Mouse (Mus musculus): ENCODE results near the gene Amz2. TPM values are rescaled to one million over a fixed set of nuclear protein-coding genes. Genes with fewer than 3 reads are reported as not detected.
A peak's percentile ranks its signal among the peaks of the same experiment; 100 is the strongest.

Amz2 gene
- polyA plus RNA-seq, 1 experiment from 2014 or later = 23.6 TPM

GRCm38 (mm10) chr11:109474836-109475235, 49.1 kb downstream of the Amz2 start:
- no peak overlapping the region for H3K27ac ChIP-seq (ENCODE audit: low read length)
- no peak overlapping the region for H3K4me2 ChIP-seq (replicated peaks; ENCODE audit: low read depth, low read length)
- peaks cover 8% of the 10 kb centered on the region; the same call in 1 of the 2 replicates for H3K27me3 ChIP-seq (replicated peaks; ENCODE audit: insufficient read depth, low read length)
- H3K9ac ChIP-seq (replicated peaks; ENCODE audit: low read depth) = no peak overlapping the region
- no peaks in the 10 kb centered on the region for H3K9me3 ChIP-seq (ENCODE audit: low read length)
- no peak for DNase-seq (ENCODE audit: low spot score)
- no peak for ATAC-seq
- H3K4me3 ChIP-seq (ENCODE audit: low read depth, low read length) = no peak overlapping the region
- no peak for TF ChIP-seq CTCF (IDR thresholded peaks at IDR 0.05)
- no peak for TF ChIP-seq EP300 (IDR thresholded peaks at IDR 0.05)
- WGBS = 87% methylated on average over 13 of the region's 13 CpGs
- peaks cover 4% of the 10 kb centered on the region; the same call in 1 of the 2 replicates for H3K4me1 ChIP-seq (ENCODE audit: insufficient read depth, low read depth, low read length)
- no peaks in the 10 kb centered on the region for H3K36me3 ChIP-seq (ENCODE audit: insufficient read depth, low read length)

- no peak overlapping the region for H3K27ac ChIP-seq (ENCODE audit: low read length)
- H3K36me3 ChIP-seq (ENCODE audit: insufficient read depth, low read length) = no peaks in the 10 kb centered on the region
- H3K27me3 ChIP-seq (replicated peaks; ENCODE audit: insufficient read depth, low read length) = peaks cover 8% of the 10 kb centered on the region; the same call in 1 of the 2 replicates
- no peaks in the 10 kb centered on the region for H3K9me3 ChIP-seq (ENCODE audit: low read length)
- no peak for ATAC-seq
- TF ChIP-seq EP300 (IDR thresholded peaks at IDR 0.05) = no peak
- TF ChIP-seq CTCF (IDR thresholded peaks at IDR 0.05) = no peak
- H3K4me2 ChIP-seq (replicated peaks; ENCODE audit: low read depth, low read length) = no peak overlapping the region
- H3K4me3 ChIP-seq (ENCODE audit: low read depth, low read length) = no peak overlapping the region
- 92% methylated on average over 4 of the region's 4 CpGs for WGBS
- DNase-seq (ENCODE audit: low spot score) = no peak
- no peak overlapping the region for H3K9ac ChIP-seq (replicated peaks; ENCODE audit: low read depth)
- peaks cover 4% of the 10 kb centered on the region; the same call in 1 of the 2 replicates for H3K4me1 ChIP-seq (ENCODE audit: insufficient read depth, low read depth, low read length)
These were observed 50.0 kb downstream of the Amz2 start for GRCm38 (mm10) chr11:109475717-109476116.

GRCm38 (mm10) chr11:109476241-109476640, 50.5 kb downstream of the Amz2 start:
- Histone ChIP-seq H3K9ac (replicated peaks; ENCODE audit: low read depth) (no peak overlapping the region), H3K4me3 (ENCODE audit: low read depth, low read length) (no peak overlapping the region), H3K9me3 (ENCODE audit: low read length) (no peaks in the 10 kb centered on the region), H3K27ac (ENCODE audit: low read length) (no peak overlapping the region), H3K4me1 (ENCODE audit: insufficient read depth, low read depth, low read length) (peaks cover 4% of the 10 kb centered on the region; the same call in 1 of the 2 replicates), H3K4me2 (replicated peaks; ENCODE audit: low read depth, low read length) (no peak overlapping the region), H3K36me3 (ENCODE audit: insufficient read depth, low read length) (no peaks in the 10 kb centered on the region), H3K27me3 (replicated peaks; ENCODE audit: insufficient read depth, low read length) (peaks cover 8% of the 10 kb centered on the region; the same call in 1 of the 2 replicates)
- DNase-seq (ENCODE audit: low spot score) (no peak), ATAC-seq (no peak)
- TF ChIP-seq EP300 (IDR thresholded peaks at IDR 0.05) = no peak
- WGBS = 65% methylated on average over 2 of the region's 2 CpGs

- Histone ChIP-seq H3K4me3 (ENCODE audit: low read depth, low read length) (no peak overlapping the region), H3K4me1 (ENCODE audit: insufficient read depth, low read depth, low read length) (peaks cover 4% of the 10 kb centered on the region; the same call in 1 of the 2 replicates), H3K9ac (replicated peaks; ENCODE audit: low read depth) (no peak overlapping the region), H3K9me3 (ENCODE audit: low read length) (no peaks in the 10 kb centered on the region), H3K36me3 (ENCODE audit: insufficient read depth, low read length) (no peaks in the 10 kb centered on the region), H3K27me3 (replicated peaks; ENCODE audit: insufficient read depth, low read length) (peaks cover 8% of the 10 kb centered on the region; the same call in 1 of the 2 replicates), H3K27ac (ENCODE audit: low read length) (no peak overlapping the region), H3K4me2 (replicated peaks; ENCODE audit: low read depth, low read length) (no peak overlapping the region)
- TF ChIP-seq EP300 (IDR thresholded peaks at IDR 0.05) = no peak
- TF ChIP-seq CTCF (IDR thresholded peaks at IDR 0.05) = no peak
- DNase-seq (ENCODE audit: low spot score) (no peak), ATAC-seq (no peak)
- 54% methylated on average over 6 of the region's 6 CpGs for WGBS
These were observed 50.9 kb downstream of the Amz2 start for GRCm38 (mm10) chr11:109476653-109477052.

GRCm38 (mm10) chr11:109477606-109478380, 52.0 kb downstream of the Amz2 start:
- ATAC-seq (no peak), DNase-seq (ENCODE audit: low spot score) (no peak)
- Histone ChIP-seq H3K36me3 (ENCODE audit: insufficient read depth, low read length) (no peaks in the 10 kb centered on the region), H3K27me3 (replicated peaks; ENCODE audit: insufficient read depth, low read length) (peaks cover 8% of the 10 kb centered on the region; the same call in 1 of the 2 replicates), H3K4me1 (ENCODE audit: insufficient read depth, low read depth, low read length) (0 out of 2 replicates have a peak, but pooled peaks cover 2% of the 10 kb centered on the region), H3K27ac (ENCODE audit: low read length) (no peak overlapping the region), H3K4me2 (replicated peaks; ENCODE audit: low read depth, low read length) (no peak overlapping the region), H3K4me3 (ENCODE audit: low read depth, low read length) (no peak overlapping the region), H3K9ac (replicated peaks; ENCODE audit: low read depth) (no peak overlapping the region), H3K9me3 (ENCODE audit: low read length) (no peaks in the 10 kb centered on the region)
- WGBS = 46% methylated on average over 16 of the region's 16 CpGs
- TF ChIP-seq EP300 (IDR thresholded peaks at IDR 0.05) = no peak
- no peak for TF ChIP-seq CTCF (IDR thresholded peaks at IDR 0.05)

- ATAC-seq = no peak
- Histone ChIP-seq H3K4me2 (replicated peaks; ENCODE audit: low read depth, low read length) (no peak overlapping the region), H3K9me3 (ENCODE audit: low read length) (no peaks in the 10 kb centered on the region), H3K9ac (replicated peaks; ENCODE audit: low read depth) (no peak overlapping the region), H3K27ac (ENCODE audit: low read length) (no peak overlapping the region), H3K4me1 (ENCODE audit: insufficient read depth, low read depth, low read length) (no peaks in the 10 kb centered on the region), H3K27me3 (replicated peaks; ENCODE audit: insufficient read depth, low read length) (no peaks in the 10 kb centered on the region), H3K36me3 (ENCODE audit: insufficient read depth, low read length) (no peaks in the 10 kb centered on the region), H3K4me3 (ENCODE audit: low read depth, low read length) (no peak overlapping the region)
- TF ChIP-seq EP300 (IDR thresholded peaks at IDR 0.05) (no peak), CTCF (IDR thresholded peaks at IDR 0.05) (no peak)
- WGBS = 64% methylated on average over 16 of the region's 16 CpGs
- peak; percentile 21 for DNase-seq (ENCODE audit: low spot score)
These were observed 54.0 kb downstream of the Amz2 start for GRCm38 (mm10) chr11:109479575-109480285.
